Mouse (Mus musculus) ovary, postnatal 36 days (tissue): Measurements from ENCODE around the gene Mapk3.
A peak's percentile ranks its signal among the peaks of the same experiment; 100 is the strongest.
"Not testable (repeated sequence)": the region's sequence is repeated elsewhere in the genome, so short reads cannot be mapped to it uniquely, and the experiment has no call there.

Source experiments
- DNase-seq: peaks from one replicate; pipeline ENCODE4 v3.0.0; 2022; ENCODE audit warnings: low spot score, mixed read lengths

The Mapk3 gene

GRCm38 (mm10) chr7:126759050-126759671 is at the start of gene Mapk3:
Mapk3 (plus strand) TSS chr7:126759601.
- DNase-seq = peak; percentile 89

GRCm38 (mm10) chr7:126710266-126710665 is 49.1 kb upstream of the Mapk3 start:
- no peak for DNase-seq

GRCm38 (mm10) chr7:126711910-126712309 is 47.5 kb upstream of the Mapk3 start:
- DNase-seq = no peak

GRCm38 (mm10) chr7:126715679-126716078 is 43.7 kb upstream of the Mapk3 start:
- no peak for DNase-seq

- no peak for DNase-seq
Observed at GRCm38 (mm10) chr7:126717566-126717965, 41.8 kb upstream of the Mapk3 start.

- DNase-seq = no peak
Observed at GRCm38 (mm10) chr7:126718787-126719337, 40.5 kb upstream of the Mapk3 start.

- no peak for DNase-seq
Observed at GRCm38 (mm10) chr7:126721635-126722034, 37.8 kb upstream of the Mapk3 start.

- no peak for DNase-seq
Observed at GRCm38 (mm10) chr7:126725077-126725476, 34.3 kb upstream of the Mapk3 start.

- DNase-seq = no peak
Observed at GRCm38 (mm10) chr7:126725667-126726066, 33.7 kb upstream of the Mapk3 start.

- not testable (repeated sequence) for DNase-seq
Observed at GRCm38 (mm10) chr7:126730256-126730789, 29.1 kb upstream of the Mapk3 start.

GRCm38 (mm10) chr7:126736122-126736521 is 23.3 kb upstream of the Mapk3 start:
- no peak for DNase-seq

- DNase-seq = no peak
Observed at GRCm38 (mm10) chr7:126739551-126739950, 19.9 kb upstream of the Mapk3 start.

GRCm38 (mm10) chr7:126740132-126740735 is 19.2 kb upstream of the Mapk3 start:
- DNase-seq = no peak

GRCm38 (mm10) chr7:126740977-126741376 is 18.4 kb upstream of the Mapk3 start:
- no peak for DNase-seq

GRCm38 (mm10) chr7:126741452-126741851 is 17.9 kb upstream of the Mapk3 start:
- DNase-seq = no peak

GRCm38 (mm10) chr7:126741964-126742482 is 17.4 kb upstream of the Mapk3 start:
- DNase-seq = no peak

GRCm38 (mm10) chr7:126746066-126746465 is 13.3 kb upstream of the Mapk3 start:
- DNase-seq = no peak

- DNase-seq = no peak
Observed at GRCm38 (mm10) chr7:126746798-126747197, 12.6 kb upstream of the Mapk3 start.

- no peak for DNase-seq
Observed at GRCm38 (mm10) chr7:126748824-126749223, 10.6 kb upstream of the Mapk3 start.

- DNase-seq = no peak
Observed at GRCm38 (mm10) chr7:126749582-126750343, 9.6 kb upstream of the Mapk3 start.

- peak; percentile 69 for DNase-seq
Observed at GRCm38 (mm10) chr7:126754866-126755265, 4.5 kb upstream of the Mapk3 start.

- no peak for DNase-seq
Observed at GRCm38 (mm10) chr7:126758539-126758938, 862 bp upstream of the Mapk3 start.
